Mouse (Mus musculus) heart, embryonic 12.5 days (tissue): ENCODE results near the gene Il25. TPM values are rescaled to one million over a fixed set of nuclear protein-coding genes. Genes with fewer than 3 reads are reported as not detected.

ENCODE experiments used
- ATAC-seq: fragments of 200-750 bp; cut with Nextera tagmentation; 2 replicates; pipeline ENCODE4 v1.8.0; 2017; ENCODE audit warnings: moderate TSS enrichment, moderate library complexity; ENCODE audit not compliant: insufficient number of reproducible peaks, low FRiP score
- H3K27ac ChIP-seq: fragments of 300-500 bp; sonication (generic); 2 replicates; pipeline ENCODE4 v1.5.1; 2016; ENCODE audit warnings: mild to moderate bottlenecking, moderate library complexity; ENCODE audit not compliant: poor library complexity, severe bottlenecking
- H3K27me3 ChIP-seq: fragments of 300-500 bp; sonication (generic); replicated peaks from 2 replicates; pipeline ENCODE4 v1.6.1; 2016; ENCODE audit warnings: mild to moderate bottlenecking, moderate library complexity
- H3K36me3 ChIP-seq: fragments of 300-500 bp; sonication (generic); 2 replicates; pipeline ENCODE4 v1.6.1; 2016; ENCODE audit warnings: mild to moderate bottlenecking, moderate library complexity
- H3K4me1 ChIP-seq: fragments of 300-500 bp; sonication (generic); replicated peaks from 2 replicates; pipeline ENCODE4 v1.6.1; 2016; ENCODE audit warnings: mild to moderate bottlenecking
- H3K4me2 ChIP-seq: fragments of 300-500 bp; sonication (generic); 2 replicates; pipeline ENCODE4 v1.6.1; 2016; ENCODE audit warnings: mild to moderate bottlenecking, moderate library complexity
- H3K4me3 ChIP-seq: fragments of 300-500 bp; sonication (generic); 2 replicates; pipeline ENCODE4 v1.5.1; 2016; ENCODE audit warnings: mild to moderate bottlenecking
- H3K9ac ChIP-seq: fragments of 300-500 bp; sonication (generic); 2 replicates; pipeline ENCODE4 v1.6.1; 2016; ENCODE audit warnings: mild to moderate bottlenecking, moderate library complexity
- H3K9me3 ChIP-seq: fragments of 300-500 bp; sonication (generic); replicated peaks from 2 replicates; pipeline ENCODE4 v1.6.1; 2016; ENCODE audit warnings: mild to moderate bottlenecking, moderate library complexity
- WGBS: fragments of 180-500 bp; shearing (Covaris S2); methylation state at CpG from one replicate; pipeline ENCODE4 v1.1.7; 2016; 5-methylcytosine and 5-hydroxymethylcytosine counted together
- polyA plus RNA-seq: library from polyadenylated mRNA; unstranded; fragments of >200 nt; fragmentation: Nextera tagmentation; extraction: Ambion mirVana; gene quantifications from 2 replicates; pipeline ENCODE4 v1.2.1, GENCODE M21; 2016

Gene Il25
- polyA plus RNA-seq, 1 experiment from 2014 or later: not detected

GRCm38 (mm10) chr14:54908682-54909081 is 23.8 kb upstream of the Il25 start:
- Histone ChIP-seq H3K36me3 (peaks cover 43% of the 10 kb centered on the region), H3K4me1 (peaks cover 40% of the 10 kb centered on the region), H3K4me3 (no peak overlapping the region), H3K9me3 (no peaks in the 10 kb centered on the region), H3K27ac (no peak overlapping the region), H3K4me2 (no peak overlapping the region), H3K27me3 (0 out of 2 replicates have a peak, but pooled peaks cover 14% of the 10 kb centered on the region), H3K9ac (no peak overlapping the region)
- 66% methylated on average over 7 of the region's 7 CpGs for WGBS
- ATAC-seq: no peak

DNA sequence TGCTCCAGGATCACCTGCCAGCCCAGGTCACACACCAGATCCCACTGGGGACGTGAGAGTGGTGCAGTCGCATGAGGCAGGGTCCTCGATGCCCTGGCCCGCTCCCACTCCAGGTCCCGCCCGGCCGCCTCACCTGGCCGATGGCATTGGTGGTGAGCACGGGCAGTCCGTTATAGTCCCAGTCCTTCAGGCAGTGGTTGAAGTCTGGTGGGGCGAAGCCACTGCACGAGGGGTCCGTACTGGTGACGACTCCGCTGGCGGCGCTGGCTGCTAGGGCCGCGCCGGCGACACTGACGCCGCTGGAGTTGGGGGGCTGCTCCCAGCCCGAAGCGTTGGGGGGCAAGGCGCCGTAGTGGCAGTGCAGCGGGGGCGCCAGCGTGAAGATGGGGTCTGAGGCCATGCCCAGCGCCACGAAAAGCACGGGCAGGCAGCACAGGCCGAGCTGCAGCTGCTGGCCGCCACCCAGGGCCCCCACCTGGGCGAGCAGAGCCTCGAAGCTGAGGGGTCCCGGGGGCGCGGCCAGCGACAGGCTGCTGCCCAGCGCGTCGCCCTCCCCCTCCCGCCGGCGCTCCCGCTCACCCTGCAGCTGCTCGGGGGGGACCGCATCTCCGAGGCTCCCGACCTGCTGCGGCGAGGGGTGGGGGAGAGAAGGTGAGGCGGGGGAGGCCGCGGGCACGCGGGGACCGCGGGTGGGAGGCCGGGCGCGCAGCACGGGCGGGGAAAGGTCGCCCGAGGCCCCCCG is 20.2 kb upstream of the Il25 start:
- Histone ChIP-seq H3K4me3 (peak overlapping the region; percentile 92), H3K27me3 (peaks cover 9% of the 10 kb centered on the region; the same call in 1 of the 2 replicates), H3K27ac (peak overlapping the region; percentile 74), H3K4me1 (peaks cover 33% of the 10 kb centered on the region), H3K9me3 (no peaks in the 10 kb centered on the region), H3K36me3 (peaks cover 31% of the 10 kb centered on the region), H3K9ac (peak overlapping the region; percentile 93), H3K4me2 (peak overlapping the region; percentile 99)
- 3% methylated on average over 59 of the region's 69 CpGs for WGBS
- peak; percentile 53 for ATAC-seq

DNA sequence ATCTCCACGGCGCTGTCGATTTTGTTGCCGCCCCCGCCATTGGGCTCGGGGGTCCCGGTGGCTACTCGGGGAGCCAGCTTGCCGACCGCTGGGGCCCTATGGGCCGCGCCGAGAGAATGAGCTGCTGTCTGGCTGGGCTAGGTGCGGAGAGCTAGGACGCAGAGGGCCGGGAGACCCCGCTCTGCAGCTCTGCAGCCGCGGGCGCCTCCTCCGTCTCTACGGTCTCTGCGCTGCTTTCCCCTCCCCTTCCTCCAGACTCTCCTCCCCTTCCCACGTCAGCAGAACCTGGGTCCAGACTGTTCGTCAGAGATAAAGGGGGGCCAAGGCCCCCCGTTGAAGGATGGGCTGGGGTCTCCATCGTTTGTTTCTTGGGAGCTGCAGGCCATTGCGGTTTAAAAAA is 19.6 kb upstream of the Il25 start, which contains the start of gene Slc22a17:
Gene Slc22a17 (minus strand): TSS at position 247 of the 400 bp plus-strand sequence.
- Histone ChIP-seq H3K27me3 (peaks cover 8% of the 10 kb centered on the region; the same call in 1 of the 2 replicates), H3K4me1 (peaks cover 33% of the 10 kb centered on the region), H3K4me2 (peak within 1 kb of the TSS; percentile 99), H3K9me3 (no peaks in the 10 kb centered on the region), H3K4me3 (peak within 1 kb of the TSS; percentile 92), H3K27ac (peak within 1 kb of the TSS; percentile 74), H3K36me3 (peaks cover 27% of the 10 kb centered on the region), H3K9ac (peak within 1 kb of the TSS; percentile 93)
- WGBS: under 1% methylated on average over 28 of the region's 28 CpGs
- peak; percentile 81 for ATAC-seq

DNA sequence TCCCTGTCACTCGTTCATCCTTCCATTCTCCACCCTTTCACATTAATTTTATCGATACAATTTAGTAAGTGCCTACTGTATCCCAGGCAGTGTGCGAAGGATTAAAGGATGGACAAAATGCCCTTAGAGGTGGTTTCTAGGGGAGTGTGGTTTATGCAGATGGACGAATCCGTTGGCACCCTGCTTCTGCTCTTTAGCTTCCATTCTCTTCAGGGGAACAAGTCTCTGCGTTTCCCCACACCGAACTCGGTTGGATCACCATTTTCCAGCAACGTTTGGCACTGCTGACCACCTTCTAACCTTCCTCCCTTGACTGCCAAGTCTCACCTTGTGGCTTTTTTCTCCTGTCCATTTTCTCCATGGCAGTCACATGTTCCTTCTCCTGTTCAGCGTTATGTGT is 19.2 kb upstream of the Il25 start:
- H3K27me3 ChIP-seq: peaks cover 8% of the 10 kb centered on the region; the same call in 1 of the 2 replicates
- H3K27ac ChIP-seq: no peak overlapping the region
- WGBS: 16% methylated on average over 10 of the region's 10 CpGs
- peak overlapping the region; percentile 93 for H3K9ac ChIP-seq
- no peaks in the 10 kb centered on the region for H3K9me3 ChIP-seq
- peaks cover 33% of the 10 kb centered on the region for H3K4me1 ChIP-seq
- H3K4me3 ChIP-seq: peak overlapping the region; percentile 92
- H3K4me2 ChIP-seq: peak overlapping the region; percentile 99
- no peak for ATAC-seq
- peaks cover 25% of the 10 kb centered on the region for H3K36me3 ChIP-seq

DNA sequence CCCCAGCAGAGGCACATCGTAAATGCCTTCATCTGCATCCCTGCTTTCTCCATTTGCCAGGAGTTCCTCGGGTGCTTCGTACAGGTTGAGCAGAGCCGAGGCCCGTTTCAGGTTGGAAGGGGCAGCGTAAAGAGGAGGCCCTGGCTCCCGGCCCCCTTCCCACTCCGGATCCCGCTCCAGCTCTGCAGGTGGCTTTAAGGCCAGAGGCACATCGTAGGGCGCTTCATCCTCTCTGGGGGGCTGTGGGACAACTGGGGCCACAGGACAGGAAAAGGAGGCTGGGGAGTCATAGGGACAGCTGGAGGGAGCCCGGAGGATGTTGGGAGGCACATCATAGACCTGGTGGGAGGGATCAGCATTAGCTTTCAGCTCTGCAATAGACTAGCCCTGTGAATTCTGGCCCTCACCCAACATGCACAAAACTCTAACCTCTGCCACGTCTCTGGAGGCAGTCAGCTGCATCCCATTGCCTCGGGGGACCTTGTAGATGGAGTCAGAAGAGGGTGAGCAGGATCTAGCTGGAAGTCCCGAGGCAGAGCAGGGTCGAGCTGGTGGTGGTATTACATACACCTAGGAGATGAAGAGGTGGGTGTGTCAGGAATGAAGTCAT is 12.3 kb upstream of the Il25 start:
- H3K27me3 ChIP-seq: no peaks in the 10 kb centered on the region
- WGBS: 92% methylated on average over 16 of the region's 16 CpGs
- H3K4me1 ChIP-seq: peaks cover 19% of the 10 kb centered on the region
- no peak for ATAC-seq
- H3K9me3 ChIP-seq: peaks cover 11% of the 10 kb centered on the region
- peaks cover 47% of the 10 kb centered on the region for H3K36me3 ChIP-seq
- H3K27ac ChIP-seq: no peak overlapping the region
- no peak overlapping the region for H3K4me2 ChIP-seq
- no peak overlapping the region for H3K4me3 ChIP-seq
- no peak overlapping the region for H3K9ac ChIP-seq

DNA sequence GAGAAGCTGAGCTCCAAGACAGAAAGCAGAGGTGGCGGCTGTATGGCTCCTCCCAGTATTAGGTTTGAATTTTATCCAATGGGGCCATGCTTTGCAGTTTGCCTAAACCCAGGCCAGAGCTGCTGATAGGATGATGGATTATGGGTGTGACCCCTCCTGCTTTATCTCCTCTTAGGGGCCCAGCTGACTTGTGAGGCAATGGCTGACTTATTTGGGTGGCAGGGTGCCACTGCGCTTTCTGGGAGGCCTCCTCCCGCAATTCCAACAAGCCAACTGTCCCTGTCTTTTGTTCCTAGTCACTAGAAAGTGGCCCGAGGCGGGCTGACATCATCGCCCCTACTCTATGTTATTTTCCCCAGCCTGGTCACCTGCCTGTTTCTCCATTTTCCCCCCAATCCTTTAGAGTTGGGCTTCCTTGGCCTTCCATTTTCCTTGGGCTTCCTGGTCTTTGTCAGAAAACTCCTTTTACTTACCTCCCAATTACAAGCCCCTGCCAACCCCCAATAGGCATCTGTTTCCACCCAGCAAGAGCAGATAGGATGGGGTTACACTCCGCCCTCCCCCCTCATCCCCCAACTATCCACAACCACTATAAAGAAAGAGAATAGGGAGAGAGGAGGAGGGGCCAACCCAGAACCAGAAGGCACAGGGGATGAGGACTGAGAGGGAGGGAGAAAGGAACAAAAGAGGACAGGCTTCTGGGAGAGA is 7.7 kb upstream of the Il25 start:
- Histone ChIP-seq H3K4me2 (peak overlapping the region; percentile 92), H3K27ac (peak overlapping the region; percentile 85), H3K4me1 (peaks cover 42% of the 10 kb centered on the region), H3K9me3 (peaks cover 11% of the 10 kb centered on the region), H3K9ac (peak overlapping the region; percentile 81), H3K27me3 (peaks cover 26% of the 10 kb centered on the region), H3K36me3 (peaks cover 18% of the 10 kb centered on the region), H3K4me3 (peak overlapping the region; percentile 65)
- ATAC-seq: peak; percentile 71
- WGBS: 23% methylated on average over 7 of the region's 7 CpGs

DNA sequence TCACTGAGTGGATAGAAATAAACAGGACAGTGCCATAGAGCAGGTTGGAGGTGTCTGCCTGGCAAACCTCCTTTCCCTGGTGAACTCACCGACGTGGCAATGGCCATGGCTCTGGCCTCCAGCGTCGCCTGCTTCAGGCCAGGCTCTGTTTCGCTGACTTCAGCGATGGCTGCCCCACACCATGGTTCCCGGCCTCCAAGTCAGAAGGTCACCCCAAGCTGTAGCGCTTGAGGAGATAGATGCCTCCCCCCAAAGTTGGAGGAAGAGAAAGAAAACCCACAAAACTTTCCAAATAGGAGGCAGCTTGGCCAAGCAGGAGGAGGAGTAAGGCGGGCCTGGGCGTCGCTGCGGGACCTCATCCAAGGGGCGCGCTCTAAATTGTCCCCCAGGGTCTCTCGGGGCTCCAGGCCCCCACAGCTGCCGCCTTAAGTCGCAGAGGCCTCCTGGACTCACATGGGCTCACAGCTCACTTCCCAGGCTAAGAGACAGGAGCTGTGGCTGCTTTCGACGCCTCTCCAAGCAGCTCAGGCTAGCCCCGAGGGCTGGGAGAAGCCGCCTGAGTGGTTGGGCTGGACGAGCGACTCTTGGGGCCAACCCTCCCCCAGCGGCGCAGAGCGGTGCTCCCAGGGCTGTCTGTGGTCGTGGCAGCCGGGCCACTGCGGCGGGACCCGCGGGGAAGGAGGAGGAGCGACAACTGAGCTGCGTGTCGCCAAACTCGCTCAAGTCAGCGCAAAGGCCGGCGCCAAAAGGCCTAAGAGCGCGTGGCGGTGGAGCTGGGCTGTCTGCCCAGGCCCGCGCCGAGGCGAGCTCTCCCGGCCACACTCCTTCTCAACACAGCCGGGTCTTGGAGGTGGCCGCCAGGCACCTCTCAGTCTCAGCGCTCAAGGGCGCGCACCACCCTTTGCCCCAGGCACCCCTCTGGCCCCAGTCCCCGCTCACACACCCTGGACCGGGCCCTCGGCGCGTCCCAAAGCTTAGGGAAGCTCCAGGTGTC is 6.8 kb upstream of the Il25 start, which contains the start of gene Efs:
Gene Efs (minus strand): TSS at position 778 of the 994 bp plus-strand sequence.
- H3K27me3 ChIP-seq: peaks cover 26% of the 10 kb centered on the region
- peak within 1 kb of the TSS; percentile 81 for H3K9ac ChIP-seq
- peaks cover 10% of the 10 kb centered on the region for H3K9me3 ChIP-seq
- 4% methylated on average over 50 of the region's 57 CpGs for WGBS
- ATAC-seq: peak; percentile 57
- H3K4me2 ChIP-seq: peak within 1 kb of the TSS; percentile 92
- H3K4me3 ChIP-seq: peak within 1 kb of the TSS; percentile 65
- peak within 1 kb of the TSS; percentile 85 for H3K27ac ChIP-seq
- peaks cover 10% of the 10 kb centered on the region for H3K36me3 ChIP-seq
- H3K4me1 ChIP-seq: peaks cover 45% of the 10 kb centered on the region

GRCm38 (mm10) chr14:54926401-54927158 is 5.9 kb upstream of the Il25 start:
- peak; percentile 54 for ATAC-seq
- peaks cover 1% of the 10 kb centered on the region; the same call in 1 of the 2 replicates for H3K9me3 ChIP-seq
- peak overlapping the region; percentile 92 for H3K4me2 ChIP-seq
- H3K36me3 ChIP-seq: peaks cover under 1% of the 10 kb centered on the region; the same call in 1 of the 2 replicates
- peak overlapping the region; percentile 81 for H3K9ac ChIP-seq
- peaks cover 26% of the 10 kb centered on the region for H3K27me3 ChIP-seq
- peaks cover 45% of the 10 kb centered on the region for H3K4me1 ChIP-seq
- peak overlapping the region; percentile 85 for H3K27ac ChIP-seq
- peak overlapping the region; percentile 65 for H3K4me3 ChIP-seq
- 1% methylated on average over 46 of the region's 58 CpGs for WGBS

DNA sequence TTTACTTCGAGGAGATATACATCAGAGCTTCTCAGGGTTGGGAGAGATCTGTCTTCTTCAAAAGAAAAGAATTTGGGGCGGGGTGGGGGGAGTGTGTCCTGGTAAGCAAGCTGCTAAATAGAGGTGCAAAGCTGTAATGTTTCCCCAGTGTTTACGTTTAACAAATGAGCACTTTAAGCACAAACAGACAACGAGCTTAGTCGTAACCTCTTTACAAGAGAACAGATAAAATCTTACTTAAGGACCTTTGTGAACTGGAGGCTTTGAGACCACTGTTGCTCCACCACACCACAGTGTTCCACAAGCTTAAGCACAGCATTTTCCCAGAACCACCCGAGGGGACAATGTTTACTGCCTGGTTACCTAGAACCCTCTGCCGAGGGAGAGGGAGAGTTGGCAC is 5.2 kb upstream of the Il25 start:
- Histone ChIP-seq H3K4me2 (peak overlapping the region; percentile 92), H3K9me3 (no peaks in the 10 kb centered on the region), H3K27ac (peak overlapping the region; percentile 85; the same call in 1 of the 2 replicates), H3K4me1 (peaks cover 45% of the 10 kb centered on the region), H3K9ac (peak overlapping the region; percentile 81), H3K36me3 (no peaks in the 10 kb centered on the region), H3K27me3 (peaks cover 26% of the 10 kb centered on the region), H3K4me3 (peak overlapping the region; percentile 65; the same call in 1 of the 2 replicates)
- ATAC-seq: no peak
- WGBS: 25% methylated on average over 7 of the region's 7 CpGs
